Mouse (Mus musculus): ENCODE measurements around the gene Gm45711. TPM values are rescaled to one million over a fixed set of nuclear protein-coding genes. Genes with fewer than 3 reads are reported as not detected.

The Gm45711 gene
- total and polyA plus RNA-seq, 3 experiments: not detected

GRCm38 (mm10) chr8:104250439-104251367 is 59.2 kb downstream of the Gm45711 start, which contains the start of gene Cklf:
Gene Cklf (plus strand): TSS chr8:104250861.
- no peaks in the 10 kb centered on the region for H3K27me3 ChIP-seq (ENCODE audit: control insufficient read depth in 1 of 2, insufficient read depth in 2 of 2, low read length in 2 of 2)
- peak; percentile 95 for DNase-seq (ENCODE audit: low read depth, low spot score)
- peaks cover 7% of the 10 kb centered on the region for H3K79me2 ChIP-seq (ENCODE audit: control insufficient read depth, insufficient read depth, low read length, poor library complexity)
- peak within 1 kb of the TSS; percentile 73 for H3K9ac ChIP-seq (ENCODE audit: control insufficient read depth, low read depth, low read length, poor library complexity, severe bottlenecking)
- peak within 1 kb of the TSS; percentile 84 to 90 for H3K4me3 ChIP-seq (ENCODE audit: control insufficient read depth in 1 of 2, insufficient read depth in 1 of 2, low read depth in 2 of 2, low read length in 2 of 2)
- peak within 1 kb of the TSS; percentile 79 for H3K27ac ChIP-seq (ENCODE audit: control insufficient read depth, low read depth, low read length)
- H3K36me3 ChIP-seq (ENCODE audit: control insufficient read depth in 1 of 2, insufficient read depth in 2 of 2, low read length in 2 of 2): peaks cover 0 to 15% of the 10 kb centered on the region in 2 experiments; a peak in 2 of 4 replicates
- H3K4me1 ChIP-seq (ENCODE audit: control insufficient read depth in 1 of 2, insufficient read depth in 2 of 2, low read length in 2 of 2): peaks cover 4 to 31% of the 10 kb centered on the region in 2 experiments
- no peaks in the 10 kb centered on the region for H3K9me3 ChIP-seq (replicated peaks; ENCODE audit: insufficient read depth, low read length)
- TF ChIP-seq TAL1 (IDR thresholded peaks at IDR 0.05; ENCODE audit: low read length) (no peak), E2F4 (IDR thresholded peaks at IDR 0.05; ENCODE audit: borderline replicate concordance, low read depth, low read length) (peak; percentile 50; the same call in 1 of the 2 replicates), ZKSCAN1 (IDR thresholded peaks at IDR 0.05; ENCODE audit: low read depth, low read length) (no peak), GABPA (IDR thresholded peaks at IDR 0.05; ENCODE audit: low read depth, low read length) (no peak), EP300 (IDR thresholded peaks at IDR 0.05; ENCODE audit: low read depth in 1 of 2, low read length in 2 of 2) (peak in 1 of 2 experiments; percentile 3; a peak in 1 of 4 replicates), MYB (IDR thresholded peaks at IDR 0.05; ENCODE audit: low read depth, low read length) (no peak), RCOR1 (IDR thresholded peaks at IDR 0.05; ENCODE audit: low read depth, low read length) (no peak), ZNF384 (IDR thresholded peaks at IDR 0.05; ENCODE audit: low read depth, low read length) (peak; percentile 95), USF1 (IDR thresholded peaks at IDR 0.05; ENCODE audit: low read depth, low read length) (no peak), MXI1 (IDR thresholded peaks at IDR 0.05; ENCODE audit: low read depth, low read length) (peak; percentile 67; the same call in 1 of the 2 replicates), GATA1 (IDR thresholded peaks at IDR 0.05; ENCODE audit: low read depth, low read length) (peak; percentile 18; the same call in 1 of the 2 replicates), JUND (IDR thresholded peaks at IDR 0.05; ENCODE audit: low read depth, low read length) (no peak), ZMIZ1 (IDR thresholded peaks at IDR 0.05; ENCODE audit: low read depth, low read length) (peak; percentile 90), POLR2A (IDR thresholded peaks at IDR 0.05; ENCODE audit: control insufficient read depth in 1 of 2, insufficient read depth in 1 of 2, low read depth in 1 of 2, low read length in 2 of 2, poor library complexity in 1 of 2) (peak; percentile 90 to 93), POLR2AphosphoS2 (IDR thresholded peaks at IDR 0.05; ENCODE audit: low read length) (peak; percentile 93), TCF12 (IDR thresholded peaks at IDR 0.05; ENCODE audit: low read depth, low read length) (peak; percentile 57; the same call in 1 of the 2 replicates), HCFC1 (IDR thresholded peaks at IDR 0.05; ENCODE audit: low read depth, low read length) (peak; percentile 61), ELF1 (IDR thresholded peaks at IDR 0.05; ENCODE audit: low read depth, low read length) (0 out of 2 replicates have a peak, but pooled peaks have one; percentile 20), CHD1 (IDR thresholded peaks at IDR 0.05; ENCODE audit: low read depth, low read length) (0 out of 2 replicates have a peak, but pooled peaks have one; percentile 67), UBTF (IDR thresholded peaks at IDR 0.05; ENCODE audit: borderline replicate concordance, insufficient read depth, low read depth, low read length) (no peak), SMC3 (IDR thresholded peaks at IDR 0.05; ENCODE audit: low read depth, low read length) (no peak), KAT2A (conservative IDR thresholded peaks at IDR 0.05; ENCODE audit: low read depth, low read length) (no peak; the same call in 1 of the 2 replicates), TBP (IDR thresholded peaks at IDR 0.05; ENCODE audit: low read depth, low read length) (peak; percentile 70; the same call in 1 of the 2 replicates), MEF2A (IDR thresholded peaks at IDR 0.05; ENCODE audit: extremely low read depth, insufficient replicate concordance, low read depth, low read length, poor library complexity, severe bottlenecking) (no peak), CHD2 (IDR thresholded peaks at IDR 0.05; ENCODE audit: low read length) (no peak), RAD21 (IDR thresholded peaks at IDR 0.05; ENCODE audit: low read depth, low read length) (no peak), USF2 (IDR thresholded peaks at IDR 0.05; ENCODE audit: borderline replicate concordance in 1 of 2, insufficient read depth in 1 of 2, low read depth in 1 of 2, low read length in 2 of 2) (no peak), SIN3A (IDR thresholded peaks at IDR 0.05; ENCODE audit: low read length) (peak; percentile 80), NELFE (IDR thresholded peaks at IDR 0.05; ENCODE audit: low read depth, low read length) (peak; percentile 95), POLR2AphosphoS5 (IDR thresholded peaks at IDR 0.05; ENCODE audit: borderline replicate concordance, low read depth, low read length) (peak; percentile 59; the same call in 1 of the 2 replicates), NRF1 (IDR thresholded peaks at IDR 0.05; ENCODE audit: insufficient read depth, low read depth, low read length, poor library complexity, severe bottlenecking) (peak; percentile 84), MAFK (IDR thresholded peaks at IDR 0.05; ENCODE audit: borderline replicate concordance, low read depth, low read length) (no peak), MAZ (IDR thresholded peaks at IDR 0.05; ENCODE audit: low read depth, low read length) (0 out of 2 replicates have a peak, but pooled peaks have one; percentile 11), MYC (IDR thresholded peaks at IDR 0.05; ENCODE audit: low read depth, low read length) (peak; percentile 68; the same call in 1 of the 2 replicates)

Data from MEL (cell line).